Mouse (Mus musculus) kidney, embryonic 15.5 days (tissue): Measurements from ENCODE around the gene 1700007K13Rik. TPM values are rescaled to one million over a fixed set of nuclear protein-coding genes. Genes with fewer than 3 reads are reported as not detected.

Experiments
- polyA plus RNA-seq: library from polyadenylated mRNA; unstranded; fragments of >200 nt; fragmentation: Nextera tagmentation; extraction: Ambion mirVana; gene quantifications from 2 replicates; pipeline ENCODE4 v1.2.1, GENCODE M21; 2015

Gene 1700007K13Rik
- polyA plus RNA-seq, 1 experiment from 2014 or later = 0.52 TPM

Other genes starting within 250 kb of the 1700007K13Rik start
- 5.4 and 6.0 TPM in 2 replicates for gene Ppp1r26, start 19.5 kb downstream of the 1700007K13Rik start, polyA plus RNA-seq
- gene Mrps2, start 1.7 kb upstream of the 1700007K13Rik start, polyA plus RNA-seq = 62.0 and 64.0 TPM in 2 replicates
- gene Gbgt1, start 30.6 kb upstream of the 1700007K13Rik start, polyA plus RNA-seq = 5.8 and 6.5 TPM in 2 replicates
- gene Gm10134, start 39.8 kb upstream of the 1700007K13Rik start, polyA plus RNA-seq = 10.6 and 12.6 TPM in 2 replicates
- gene Ralgds, start 46.8 kb upstream of the 1700007K13Rik start, polyA plus RNA-seq = 22.6 and 30.5 TPM in 2 replicates
- gene Cel, start 97.1 kb upstream of the 1700007K13Rik start, polyA plus RNA-seq = 0.34 TPM in 1 of 2 replicates, not detected in the other
- 44.3 and 48.8 TPM in 2 replicates for gene Gtf3c5, start 117.4 kb upstream of the 1700007K13Rik start, polyA plus RNA-seq
- 0.69 and 1.1 TPM in 2 replicates for gene Gfi1b, start 155.7 kb upstream of the 1700007K13Rik start, polyA plus RNA-seq
- 18.4 and 22.9 TPM in 2 replicates for gene Tsc1, start 174.9 kb upstream of the 1700007K13Rik start, polyA plus RNA-seq
- 2.7 and 3.0 TPM in 2 replicates for gene Spaca9, start 233.4 kb upstream of the 1700007K13Rik start, polyA plus RNA-seq
- gene Ak8, start 233.8 kb upstream of the 1700007K13Rik start, polyA plus RNA-seq = 0.99 and 1.0 TPM in 2 replicates